Mouse (Mus musculus) lung, embryonic 15.5 days (tissue): ENCODE data around the gene Sema4c. TPM values are rescaled to one million over a fixed set of nuclear protein-coding genes. Genes with fewer than 3 reads are reported as not detected.
A peak's percentile ranks its signal among the peaks of the same experiment; 100 is the strongest.

ENCODE experiments used
- ATAC-seq: fragments of 200-750 bp; cut with Nextera tagmentation; 2 replicates; pipeline ENCODE4 v1.8.0; 2017; ENCODE audit warnings: moderate number of reproducible peaks, borderline replicate concordance; ENCODE audit not compliant: low FRiP score, low TSS enrichment; ENCODE audit errors: extremely low read depth
- H3K27ac ChIP-seq: fragments of 300-500 bp; sonication (generic); 2 replicates; pipeline ENCODE4 v1.5.1; 2015; ENCODE audit warnings: moderate library complexity, mild to moderate bottlenecking, inconsistent platforms
- H3K27me3 ChIP-seq: fragments of 300-500 bp; sonication (generic); 2 replicates; pipeline ENCODE4 v1.6.1; 2015; ENCODE audit warnings: inconsistent platforms
- H3K36me3 ChIP-seq: fragments of 300-500 bp; sonication (generic); 2 replicates; pipeline ENCODE4 v1.6.1; 2015; ENCODE audit warnings: inconsistent platforms
- H3K4me1 ChIP-seq: fragments of 300-500 bp; sonication (generic); 2 replicates; pipeline ENCODE4 v1.6.1; 2015; ENCODE audit warnings: inconsistent platforms
- H3K4me2 ChIP-seq: fragments of 300-500 bp; sonication (generic); 2 replicates; pipeline ENCODE4 v1.6.1; 2015; ENCODE audit warnings: inconsistent platforms, mild to moderate bottlenecking, moderate library complexity
- H3K4me3 ChIP-seq: fragments of 300-500 bp; sonication (generic); 2 replicates; pipeline ENCODE4 v1.5.1; 2015; ENCODE audit warnings: mild to moderate bottlenecking, inconsistent platforms
- H3K9ac ChIP-seq: fragments of 300-500 bp; sonication (generic); 2 replicates; pipeline ENCODE4 v1.6.1; 2015; ENCODE audit warnings: inconsistent platforms
- H3K9me3 ChIP-seq: fragments of 300-500 bp; sonication (generic); 2 replicates; pipeline ENCODE4 v1.6.1; 2016; ENCODE audit warnings: inconsistent platforms
- WGBS: fragments of 180-500 bp; shearing (Covaris S2); methylation state at CpG from one replicate; pipeline ENCODE4 v1.1.7; 2015; 5-methylcytosine and 5-hydroxymethylcytosine counted together
- polyA plus RNA-seq: library from polyadenylated mRNA; unstranded; fragments of >200 nt; fragmentation: Nextera tagmentation; extraction: Ambion mirVana; gene quantifications from 2 replicates; pipeline ENCODE4 v1.2.1, GENCODE M21; 2015

Gene Sema4c
- polyA plus RNA-seq, 1 experiment from 2014 or later, result 19.3 TPM

GRCm38 (mm10) chr1:36551904-36552303, 6.2 kb downstream of the Sema4c start:
- H3K36me3 ChIP-seq, result peaks cover 55% of the 10 kb centered on the region
- H3K27ac ChIP-seq, result no peak overlapping the region
- H3K4me1 ChIP-seq, result peaks cover 63% of the 10 kb centered on the region
- no peaks in the 10 kb centered on the region for H3K9me3 ChIP-seq
- H3K27me3 ChIP-seq, result no peaks in the 10 kb centered on the region
- 82% methylated on average over 17 of the region's 17 CpGs for WGBS
- no peak overlapping the region for H3K4me3 ChIP-seq
- H3K9ac ChIP-seq, result no peak overlapping the region
- H3K4me2 ChIP-seq, result no peak overlapping the region
- no peak for ATAC-seq

- no peak for ATAC-seq
- H3K36me3 ChIP-seq, result peaks cover 55% of the 10 kb centered on the region
These were observed 7.9 kb downstream of the Sema4c start for GRCm38 (mm10) chr1:36550075-36550863.

DNA sequence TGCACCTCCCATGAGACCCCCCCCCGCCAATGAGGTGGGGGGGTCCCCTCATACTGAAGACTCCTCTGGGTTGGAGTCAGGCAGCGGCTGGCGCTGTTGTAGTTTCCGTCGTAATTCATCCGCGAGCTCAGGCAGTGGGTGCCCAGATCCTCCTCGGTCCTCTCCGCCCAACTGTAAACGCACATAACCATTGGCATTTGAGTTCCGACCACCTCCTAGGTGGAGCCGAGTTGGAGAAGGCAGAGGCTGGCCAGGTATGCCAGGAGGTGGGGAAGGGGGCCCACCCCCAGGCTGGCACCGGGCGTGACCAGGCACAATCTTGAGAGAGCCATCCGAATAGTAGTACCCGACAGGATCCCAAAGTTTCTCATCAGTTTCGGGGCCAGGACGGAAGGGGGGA, 8.7 kb downstream of the Sema4c start:
- peak overlapping the region; percentile 41; the same call in 1 of the 2 replicates for H3K27ac ChIP-seq
- no peaks in the 10 kb centered on the region for H3K9me3 ChIP-seq
- no peak overlapping the region for H3K9ac ChIP-seq
- no peak overlapping the region for H3K4me3 ChIP-seq
- no peaks in the 10 kb centered on the region for H3K27me3 ChIP-seq
- no peak for ATAC-seq
- 71% methylated on average over 18 of the region's 18 CpGs for WGBS
- no peak overlapping the region for H3K4me2 ChIP-seq
- peaks cover 55% of the 10 kb centered on the region for H3K36me3 ChIP-seq
- peaks cover 54% of the 10 kb centered on the region for H3K4me1 ChIP-seq

More at GRCm38 (mm10) chr1:36550075-36550863, 7.9 kb downstream of the Sema4c start:
- Histone ChIP-seq H3K9me3 (no peaks in the 10 kb centered on the region), H3K4me1 (peaks cover 62% of the 10 kb centered on the region), H3K27ac (no peak overlapping the region), H3K27me3 (no peaks in the 10 kb centered on the region), H3K9ac (no peak overlapping the region), H3K4me2 (no peak overlapping the region), H3K4me3 (no peak overlapping the region)
- WGBS, result 72% methylated on average over 20 of the region's 20 CpGs

DNA sequence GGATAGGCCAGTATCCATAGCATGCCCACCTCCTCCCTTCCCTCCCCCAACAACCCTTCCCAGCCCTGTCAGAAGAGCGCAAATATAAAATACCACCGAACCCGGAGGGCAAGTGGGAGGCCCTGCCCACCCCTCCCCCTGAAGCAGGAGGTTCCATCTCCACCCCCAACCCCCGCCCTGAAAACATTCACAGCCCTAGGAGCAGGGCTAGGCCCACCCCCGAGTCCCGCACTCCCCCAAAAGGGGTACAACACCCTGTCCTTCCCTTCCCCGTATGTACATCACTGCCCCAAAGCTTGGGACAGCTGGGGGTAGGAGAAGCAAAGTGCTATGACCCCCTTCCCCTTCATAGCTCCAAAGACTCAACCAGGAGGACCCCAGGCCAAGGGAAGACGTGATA, 9.4 kb downstream of the Sema4c start:
- Histone ChIP-seq H3K36me3 (peaks cover 49% of the 10 kb centered on the region), H3K4me1 (peaks cover 47% of the 10 kb centered on the region), H3K9me3 (no peaks in the 10 kb centered on the region), H3K4me2 (no peak overlapping the region), H3K9ac (no peak overlapping the region), H3K27ac (peak overlapping the region; percentile 41; the same call in 1 of the 2 replicates), H3K27me3 (no peaks in the 10 kb centered on the region), H3K4me3 (no peak overlapping the region)
- 29% methylated on average over 8 of the region's 8 CpGs for WGBS
- no peak for ATAC-seq

- Histone ChIP-seq H3K4me2 (no peak overlapping the region), H3K9me3 (no peaks in the 10 kb centered on the region), H3K4me3 (no peak overlapping the region), H3K4me1 (peaks cover 47% of the 10 kb centered on the region), H3K9ac (no peak overlapping the region), H3K27ac (peak overlapping the region; percentile 78), H3K36me3 (peaks cover 43% of the 10 kb centered on the region), H3K27me3 (no peaks in the 10 kb centered on the region)
- WGBS, result 24% methylated on average over 9 of the region's 9 CpGs
- ATAC-seq, result no peak
These were observed 10.1 kb downstream of the Sema4c start for GRCm38 (mm10) chr1:36547981-36548598.

- H3K27ac ChIP-seq, result peak within 1 kb of the TSS; percentile 78
- under 1% methylated on average over 43 of the region's 43 CpGs for WGBS
- peak within 1 kb of the TSS; percentile 65 for H3K9ac ChIP-seq
- ATAC-seq, result peak; percentile 98
- H3K4me1 ChIP-seq, result peaks cover 47% of the 10 kb centered on the region
- H3K9me3 ChIP-seq, result no peaks in the 10 kb centered on the region
- H3K27me3 ChIP-seq, result no peaks in the 10 kb centered on the region
- H3K4me3 ChIP-seq, result peak within 1 kb of the TSS; percentile 72
- peaks cover 32% of the 10 kb centered on the region for H3K36me3 ChIP-seq
- H3K4me2 ChIP-seq, result peak within 1 kb of the TSS; percentile 71
These were observed 11.2 kb downstream of the Sema4c start, which contains the start of gene Ankrd39 for GRCm38 (mm10) chr1:36546888-36547471. Gene Ankrd39 (minus strand): TSS chr1:36547445.

DNA sequence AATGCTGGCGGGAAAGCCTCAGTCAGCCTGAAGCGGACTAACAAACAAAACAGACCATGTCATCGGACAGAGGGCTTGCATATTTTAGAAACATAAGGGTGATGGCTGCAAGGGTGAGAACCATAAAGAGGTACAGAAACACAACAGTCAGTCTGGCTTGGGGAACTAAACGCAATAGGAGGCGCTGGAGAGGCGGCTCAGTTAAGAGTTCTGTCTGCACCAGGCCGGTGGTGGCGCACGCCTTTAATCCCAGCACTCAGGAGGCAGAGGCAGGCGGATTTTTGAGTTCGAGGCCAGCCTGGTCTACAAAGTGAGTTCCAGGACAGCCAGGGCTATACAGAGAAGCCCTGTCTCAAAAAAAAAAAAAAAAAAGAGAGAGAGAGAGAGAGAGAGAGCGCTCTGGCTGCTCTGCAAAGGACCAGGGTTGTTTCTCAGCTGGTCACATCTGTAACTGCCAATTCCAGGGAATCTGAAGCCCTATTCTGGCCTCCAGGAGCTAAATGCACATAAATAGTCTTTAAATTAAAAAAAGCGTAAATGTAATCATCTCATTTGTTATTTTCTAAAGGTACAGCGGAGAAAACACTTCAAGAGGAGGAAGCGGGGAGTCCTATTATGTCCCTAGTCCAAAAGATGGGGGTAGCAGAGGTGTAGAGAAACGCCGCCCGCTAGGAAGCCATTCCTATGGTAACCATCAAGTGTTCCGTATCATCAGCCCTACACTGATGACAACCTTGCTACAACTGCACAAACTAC, 12.1 kb downstream of the Sema4c start:
- ATAC-seq, result no peak
- H3K36me3 ChIP-seq, result peaks cover 31% of the 10 kb centered on the region
- peak overlapping the region; percentile 72 for H3K4me3 ChIP-seq
- peak overlapping the region; percentile 71 for H3K4me2 ChIP-seq
- peaks cover 43% of the 10 kb centered on the region for H3K4me1 ChIP-seq
- no peaks in the 10 kb centered on the region for H3K9me3 ChIP-seq
- H3K9ac ChIP-seq, result peak overlapping the region; percentile 65
- WGBS, result 67% methylated on average over 19 of the region's 19 CpGs
- H3K27me3 ChIP-seq, result no peaks in the 10 kb centered on the region
- no peak overlapping the region for H3K27ac ChIP-seq

GRCm38 (mm10) chr1:36545382-36545781, 12.8 kb downstream of the Sema4c start:
- 78% methylated on average over 2 of the region's 2 CpGs for WGBS
- ATAC-seq, result no peak
- Histone ChIP-seq H3K4me1 (peaks cover 36% of the 10 kb centered on the region), H3K9me3 (no peaks in the 10 kb centered on the region), H3K27me3 (no peaks in the 10 kb centered on the region), H3K4me3 (no peak overlapping the region), H3K27ac (no peak overlapping the region), H3K36me3 (peaks cover 29% of the 10 kb centered on the region), H3K9ac (no peak overlapping the region), H3K4me2 (no peak overlapping the region)

DNA sequence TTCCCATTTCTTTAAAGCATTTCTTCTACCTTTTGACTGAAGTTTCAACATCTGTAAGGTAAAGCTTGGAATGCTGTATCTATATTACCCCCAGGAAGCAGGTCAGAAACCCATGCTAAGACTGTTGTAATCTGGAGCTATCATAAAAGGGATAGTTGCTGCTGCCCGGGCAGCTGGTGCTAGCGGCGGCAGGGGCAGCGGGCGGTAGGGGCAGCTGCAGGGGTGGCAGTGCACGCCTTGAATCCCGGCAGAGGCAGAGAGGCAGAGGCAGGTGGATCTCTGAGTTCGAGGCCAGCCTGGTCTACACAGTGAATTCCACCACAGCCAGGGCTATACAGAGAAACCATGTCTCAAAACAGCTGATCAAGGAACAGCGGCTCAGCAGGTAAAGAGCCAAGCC, 15.2 kb downstream of the Sema4c start:
- H3K36me3 ChIP-seq, result peaks cover 31% of the 10 kb centered on the region

DNA sequence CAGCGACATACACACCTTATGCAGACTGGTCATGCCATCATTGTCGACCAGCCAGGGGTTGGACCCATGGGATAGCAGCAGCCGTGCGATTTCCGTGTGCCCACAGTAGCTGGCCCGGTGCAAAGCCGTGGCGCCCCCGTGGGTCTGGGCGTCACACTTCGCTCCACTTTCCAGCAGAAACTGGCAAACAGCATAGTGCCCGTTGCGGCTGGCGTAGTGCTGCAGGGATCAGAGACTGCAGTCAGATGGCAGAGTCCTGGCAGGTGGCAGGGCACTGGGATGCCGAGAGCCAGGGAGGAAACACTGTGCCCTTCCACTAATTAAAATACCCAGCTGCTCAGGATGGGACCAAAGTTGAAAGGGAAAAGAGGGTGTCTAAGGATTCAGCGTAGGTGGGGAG, 16.3 kb downstream of the Sema4c start:
- no peak for ATAC-seq
- 95% methylated on average over 16 of the region's 16 CpGs for WGBS

More for the DNA sequence above, 15.2 kb downstream of the Sema4c start:
- no peak for ATAC-seq
- no peaks in the 10 kb centered on the region for H3K27me3 ChIP-seq
- H3K9me3 ChIP-seq, result no peaks in the 10 kb centered on the region
- H3K4me3 ChIP-seq, result no peak overlapping the region
- H3K4me1 ChIP-seq, result peaks cover 15% of the 10 kb centered on the region
- H3K27ac ChIP-seq, result no peak overlapping the region
- H3K4me2 ChIP-seq, result no peak overlapping the region
- 94% methylated on average over 9 of the region's 9 CpGs for WGBS
- H3K9ac ChIP-seq, result no peak overlapping the region

DNA sequence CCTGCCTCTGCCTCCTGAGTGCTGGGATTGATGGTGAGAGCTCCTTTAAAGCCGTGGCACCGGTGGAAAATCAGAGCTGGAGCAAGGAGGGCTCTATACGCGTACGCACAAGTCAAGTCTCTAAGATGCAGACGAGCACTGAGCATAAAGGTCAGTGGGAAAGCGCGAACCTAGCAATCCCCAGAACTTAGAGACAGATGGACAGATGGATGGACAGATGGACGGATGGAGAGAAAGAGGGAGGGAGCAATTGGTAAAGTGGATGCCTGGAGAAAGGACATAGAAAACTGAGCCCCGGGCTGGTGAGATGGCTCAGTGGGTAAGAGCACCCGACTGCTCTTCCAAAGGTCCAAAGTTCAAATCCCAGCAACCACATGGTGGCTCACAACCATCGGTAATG, 17.3 kb downstream of the Sema4c start:
- Histone ChIP-seq H3K4me1 (no peaks in the 10 kb centered on the region; the same call in 1 of the 2 replicates), H3K36me3 (peaks cover 31% of the 10 kb centered on the region), H3K9me3 (no peaks in the 10 kb centered on the region), H3K9ac (no peak overlapping the region), H3K4me2 (no peak overlapping the region), H3K4me3 (no peak overlapping the region), H3K27ac (no peak overlapping the region), H3K27me3 (no peaks in the 10 kb centered on the region)
- no peak for ATAC-seq
- 95% methylated on average over 12 of the region's 12 CpGs for WGBS

More for the DNA sequence above, 16.3 kb downstream of the Sema4c start:
- H3K4me3 ChIP-seq, result no peak overlapping the region
- no peaks in the 10 kb centered on the region for H3K9me3 ChIP-seq
- no peak overlapping the region for H3K4me2 ChIP-seq
- H3K27me3 ChIP-seq, result no peaks in the 10 kb centered on the region
- H3K9ac ChIP-seq, result no peak overlapping the region
- H3K27ac ChIP-seq, result no peak overlapping the region
- H3K4me1 ChIP-seq, result peaks cover 8% of the 10 kb centered on the region
- H3K36me3 ChIP-seq, result peaks cover 31% of the 10 kb centered on the region
